Mouse (Mus musculus) left cerebral cortex, postnatal 36 days (tissue): ENCODE data around the gene Washc3. TPM values are rescaled to one million over a fixed set of nuclear protein-coding genes. Genes with fewer than 3 reads are reported as not detected.

Experiments
- DNase-seq, 2 experiments: peaks; one replicate each; pipeline ENCODE4 v3.0.0; 2021 to 2022; ENCODE audit warnings: low spot score in 2 of 2, mixed read lengths in 1 of 2
- intact Hi-C: fragments of 180-260 bp; cut with DNase I; formaldehyde crosslinking; loops from one replicate; pipeline ENCODE4 v1.15.1; 2025
- total RNA-seq, 2 experiments: library from RNA; stranded (reverse); gene quantifications; 2 replicates each; pipeline ENCODE4 v1.2.3; 2021

The Washc3 gene
- total RNA-seq, 2 experiments from 2014 or later, result 24.7 to 27.8 TPM

DNA sequence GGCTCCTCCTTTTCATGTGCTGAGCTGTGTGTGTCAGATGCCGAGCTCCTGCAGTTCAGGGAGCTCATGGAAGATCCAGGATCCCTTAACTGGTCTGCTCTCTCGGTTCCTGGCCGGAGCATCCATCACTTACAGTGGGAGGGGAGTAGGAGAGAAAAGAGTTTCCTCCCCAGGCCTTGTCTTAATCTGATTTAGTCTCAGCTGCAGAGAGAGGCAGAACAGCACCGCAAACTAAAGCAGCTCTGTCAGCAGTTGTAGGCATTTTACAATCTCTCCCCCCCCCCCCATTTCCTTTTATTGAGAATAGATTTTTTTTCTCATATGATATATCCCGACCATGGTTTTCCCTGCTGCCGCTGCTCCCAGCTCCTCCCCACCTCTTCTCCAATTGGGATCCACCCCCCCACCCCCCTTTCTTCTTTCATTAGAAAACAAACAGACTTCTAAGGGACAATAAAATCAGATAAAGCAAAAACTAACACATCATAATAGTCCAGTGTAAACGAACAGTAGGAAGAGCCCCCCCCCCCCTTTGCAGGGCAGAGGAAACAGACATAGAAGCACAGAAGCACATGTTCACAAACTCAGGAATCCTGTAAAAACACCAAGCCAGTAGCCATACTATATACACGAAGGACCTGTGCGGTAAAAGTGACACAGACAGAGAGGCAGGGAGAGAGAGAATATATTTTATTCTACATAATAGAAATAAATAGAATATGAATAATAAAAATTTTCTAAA lies 51.4 kb downstream of the Washc3 start:
- intact Hi-C loops, result no loop called here
- no peak for DNase-seq

GRCm38 (mm10) chr10:88255556-88255955 lies 54.7 kb downstream of the Washc3 start:
- intact Hi-C loops, result no loop called here

GRCm38 (mm10) chr10:88260309-88260708 lies 59.4 kb downstream of the Washc3 start:
- no peak for DNase-seq

More at GRCm38 (mm10) chr10:88255556-88255955, 54.7 kb downstream of the Washc3 start:
- no peak for DNase-seq

DNA sequence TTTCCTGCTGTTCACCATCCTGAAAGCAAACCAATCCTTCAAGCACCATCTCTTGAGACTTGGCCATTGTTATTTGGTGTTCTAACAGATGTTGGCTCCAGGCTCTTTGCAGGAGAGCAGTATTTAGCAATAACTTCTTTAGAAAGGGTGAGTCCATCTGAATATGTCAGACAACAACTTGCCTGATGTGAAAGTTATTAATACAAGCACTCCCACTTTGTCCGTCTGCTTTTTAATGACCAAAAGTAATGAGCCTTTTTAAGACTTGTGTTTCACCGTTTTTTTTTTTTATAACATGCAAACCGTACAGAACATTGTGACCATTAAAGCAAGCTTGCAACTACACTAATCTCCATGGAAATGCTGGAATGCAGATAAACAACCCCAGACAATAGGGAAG lies 60.3 kb downstream of the Washc3 start:
- no peak for DNase-seq
- intact Hi-C loops, result no loop called here

More at GRCm38 (mm10) chr10:88260309-88260708, 59.4 kb downstream of the Washc3 start:
- intact Hi-C loops, result no loop called here

DNA sequence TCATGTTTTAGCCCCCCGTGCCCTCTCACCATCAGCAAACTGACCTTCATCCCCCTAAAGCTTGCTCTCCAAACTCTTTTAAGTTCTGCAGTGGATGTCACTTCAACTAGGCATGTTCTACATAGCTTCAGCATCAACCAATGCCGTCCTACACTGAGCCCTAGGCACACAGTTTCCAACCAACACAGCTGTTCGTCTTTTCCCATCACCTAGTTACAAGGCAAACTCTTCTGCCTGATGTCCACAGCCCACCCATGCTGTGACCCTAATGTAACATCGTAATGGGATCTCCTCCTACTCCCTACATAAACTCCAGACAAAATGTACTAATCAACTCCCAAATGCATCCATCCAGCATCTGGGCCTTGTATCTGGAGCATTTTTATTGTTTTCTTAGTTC lies 62.5 kb downstream of the Washc3 start:
- no peak for DNase-seq
- intact Hi-C loops, result no loop called here

DNA sequence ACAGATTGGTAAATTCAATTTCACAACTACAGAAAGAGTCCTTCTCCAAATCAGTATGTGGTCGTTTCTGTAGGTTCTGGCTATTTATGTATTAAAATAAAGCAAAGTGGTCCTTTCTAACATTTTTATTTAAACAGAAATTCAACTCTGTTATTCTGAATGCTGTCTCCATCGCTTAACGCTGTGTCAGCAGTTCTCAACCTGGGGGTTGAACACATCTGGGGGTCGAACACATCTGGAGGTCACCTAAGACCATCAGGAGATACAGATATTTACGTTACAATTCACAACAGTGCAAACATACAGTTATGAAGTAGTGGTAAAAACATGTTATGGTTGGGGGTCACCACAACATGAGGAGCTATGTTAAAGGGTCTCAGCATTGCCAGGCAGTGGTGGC lies 73.2 kb downstream of the Washc3 start:
- no peak for DNase-seq
- intact Hi-C loops, result no loop called here

DNA sequence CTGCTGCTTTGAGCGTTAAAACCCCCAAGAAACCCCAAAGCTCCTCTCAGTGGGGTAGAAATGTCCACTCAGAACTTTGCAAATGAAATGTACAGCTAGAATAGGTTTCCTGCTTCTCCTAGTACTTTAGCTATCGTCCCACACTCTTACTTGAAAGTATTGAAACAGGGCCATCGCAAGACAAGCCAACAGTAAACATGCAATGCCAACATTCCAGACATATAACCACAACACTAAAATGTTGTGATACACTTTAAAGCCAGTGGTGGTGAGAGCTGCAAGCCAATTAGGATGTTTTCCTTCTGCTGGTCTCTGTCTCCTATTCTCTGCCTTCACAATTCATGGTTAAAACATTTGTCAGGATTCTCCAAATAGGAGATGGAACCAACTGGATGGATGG lies 80.8 kb downstream of the Washc3 start:
- no peak for DNase-seq
- intact Hi-C loops, result no loop called here

- intact Hi-C loops, result no loop called here
- no peak for DNase-seq
Measured at GRCm38 (mm10) chr10:88284343-88284990, 83.6 kb downstream of the Washc3 start.

- no peak for DNase-seq
- intact Hi-C loops, result no loop called here
Measured at GRCm38 (mm10) chr10:88287261-88287660, 86.4 kb downstream of the Washc3 start.

DNA sequence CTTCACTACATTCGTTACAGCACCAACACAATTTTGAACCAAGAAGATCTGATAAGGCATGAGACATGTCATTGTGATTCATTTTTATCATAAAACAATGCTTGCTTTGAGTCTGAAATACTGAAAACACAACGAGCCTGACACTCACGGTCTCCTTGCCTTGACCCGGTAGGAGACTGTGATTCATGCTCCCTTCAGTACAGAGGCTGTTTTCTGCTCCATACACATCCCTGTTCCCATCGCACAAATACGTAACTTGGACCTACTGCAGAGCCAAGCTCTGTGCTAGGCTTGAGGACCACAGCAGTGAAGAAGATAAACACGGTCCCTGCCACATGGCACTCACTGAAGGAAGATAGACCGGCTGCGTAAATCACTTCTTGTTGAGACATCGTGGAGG lies 87.2 kb downstream of the Washc3 start:
- intact Hi-C loops, result no loop called here

DNA sequence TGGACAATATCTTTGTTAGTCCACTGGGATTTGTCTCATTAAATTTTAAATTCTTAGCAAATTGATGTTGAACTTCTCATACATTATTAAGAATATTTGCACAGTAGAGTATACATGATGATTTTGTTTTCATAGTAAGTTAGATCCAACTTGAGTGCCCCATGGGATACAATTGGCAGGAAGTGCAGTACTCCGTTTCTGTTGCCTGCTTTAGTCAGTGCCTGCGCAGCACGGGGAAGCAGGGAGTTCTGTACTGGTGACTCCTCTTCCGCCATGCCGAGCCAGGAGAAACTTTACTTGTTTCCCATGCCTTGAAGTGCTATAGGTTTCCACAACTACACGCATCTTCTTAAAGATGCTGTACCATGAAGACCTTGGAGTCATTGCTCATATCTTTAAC lies 94.2 kb downstream of the Washc3 start:
- intact Hi-C loops, result no loop called here
- no peak for DNase-seq

More for the DNA sequence above, 87.2 kb downstream of the Washc3 start:
- DNase-seq, result no peak

Other genes with a start within 250 kb of the Washc3 start
- gene Pmch, start 110.0 kb upstream of the Washc3 start, total RNA-seq, result 1 to 10 TPM in 1 of 2 experiments, not detected in 1; 1.3 TPM
- gene Parpbp, start 54.2 kb upstream of the Washc3 start, total RNA-seq, result under 1 TPM; 0.39 to 0.84 TPM
- 1 to 10 TPM; 5.7 to 7.0 TPM for gene Nup37, start 54.1 kb upstream of the Washc3 start, total RNA-seq
- 1 to 10 TPM; 1.0 to 1.1 TPM for gene Dram1, start 178.0 kb downstream of the Washc3 start, total RNA-seq
- gene Gnptab, start 178.0 kb downstream of the Washc3 start, total RNA-seq, result 10 to 100 TPM; 71.4 to 76.5 TPM